Mouse (Mus musculus) intestine, embryonic 16.5 days (tissue): ENCODE measurements around the gene Nexn. TPM values are rescaled to one million over a fixed set of nuclear protein-coding genes. Genes with fewer than 3 reads are reported as not detected.

ENCODE experiments used
- polyA plus RNA-seq: library from polyadenylated mRNA; unstranded; fragments of >200 nt; fragmentation: Nextera tagmentation; extraction: Ambion mirVana; gene quantifications from 2 replicates; pipeline ENCODE4 v1.2.1, GENCODE M21; 2015

The Nexn gene
- polyA plus RNA-seq, 1 experiment from 2014 or later: 21.6 TPM

Other genes with a start within 250 kb of the Nexn start
- gene Gipc2, start 100.1 kb downstream of the Nexn start, polyA plus RNA-seq: 244 TPM in 2 replicates
- gene Dnajb4, start 56.0 kb downstream of the Nexn start, polyA plus RNA-seq: 21.7 and 23.2 TPM in 2 replicates
- 143 and 157 TPM in 2 replicates for gene Fubp1, start 55.9 kb downstream of the Nexn start, polyA plus RNA-seq
- 13.5 and 13.9 TPM in 2 replicates for gene Miga1, start 74.1 kb upstream of the Nexn start, polyA plus RNA-seq
- 46.0 and 49.3 TPM in 2 replicates for gene Usp33, start 80.1 kb upstream of the Nexn start, polyA plus RNA-seq
- 30.7 and 31.6 TPM in 2 replicates for gene Zzz3, start 129.1 kb upstream of the Nexn start, polyA plus RNA-seq